Mouse (Mus musculus) liver, embryonic 14.5 days (tissue): ENCODE results near the gene Tom1l2. TPM values are rescaled to one million over a fixed set of nuclear protein-coding genes. Genes with fewer than 3 reads are reported as not detected.
A peak's percentile ranks its signal among the peaks of the same experiment; 100 is the strongest.

ENCODE experiments used
- ATAC-seq: fragments of 200-750 bp; cut with Nextera tagmentation; 2 replicates; pipeline ENCODE4 v1.8.0; 2017; ENCODE audit warnings: moderate number of reproducible peaks, mild to moderate bottlenecking, moderate library complexity; ENCODE audit not compliant: insufficient read depth
- DNase-seq, 3 experiments: peaks; one replicate each; pipeline ENCODE4 v3.0.0-alpha.2; 2012 to 2013; ENCODE audit warnings: low read depth in 3 of 3, low spot score in 3 of 3
- H3K27ac ChIP-seq: fragments of 300-500 bp; sonication (generic); 2 replicates; pipeline ENCODE4 v1.5.1; 2014; ENCODE audit warnings: moderate library complexity, mild to moderate bottlenecking, control low read depth, inconsistent platforms
- H3K27me3 ChIP-seq: fragments of 300-500 bp; sonication (generic); 2 replicates; pipeline ENCODE4 v1.6.1; 2014; ENCODE audit warnings: mild to moderate bottlenecking, low read length, moderate library complexity; ENCODE audit not compliant: control insufficient read depth, insufficient read depth
- H3K36me3 ChIP-seq: fragments of 300-500 bp; sonication (generic); replicated peaks from 2 replicates; pipeline ENCODE4 v1.6.1; 2014; ENCODE audit warnings: low read depth; ENCODE audit not compliant: control insufficient read depth, insufficient read depth
- H3K4me1 ChIP-seq, 2 experiments: fragments of 200-500 bp in 1 of 2; fragments of 300-500 bp in 1 of 2; sonication (generic) in 1 of 2; replicated peaks; 2 replicates each; pipeline ENCODE4 v1.6.1; 2012 to 2014; ENCODE audit warnings: antibody characterized with exemption in 1 of 2, inconsistent platforms in 1 of 2, low read length in 1 of 2; ENCODE audit not compliant: control insufficient read depth in 2 of 2, insufficient read depth in 2 of 2
- H3K4me2 ChIP-seq: fragments of 300-500 bp; sonication (generic); 2 replicates; pipeline ENCODE4 v1.6.1; 2014; ENCODE audit warnings: low read depth, mild to moderate bottlenecking, control low read depth, moderate library complexity
- H3K4me3 ChIP-seq, 2 experiments: fragments of 200-500 bp in 1 of 2; fragments of 300-500 bp in 1 of 2; sonication (generic) in 1 of 2; 2 replicates each; pipeline ENCODE4 v1.5.1; 2012 to 2014; ENCODE audit warnings: low read depth in 2 of 2, low read length in 2 of 2, mild to moderate bottlenecking in 2 of 2, control low read depth in 1 of 2, inconsistent platforms in 1 of 2, moderate library complexity in 1 of 2; ENCODE audit not compliant: insufficient read depth in 1 of 2
- H3K9ac ChIP-seq: fragments of 300-500 bp; sonication (generic); replicated peaks from 2 replicates; pipeline ENCODE4 v1.6.1; 2014; ENCODE audit warnings: mild to moderate bottlenecking, control low read depth, moderate library complexity
- H3K9me3 ChIP-seq: fragments of 300-500 bp; sonication (generic); 2 replicates; pipeline ENCODE4 v1.6.1; 2016; ENCODE audit warnings: low read length, mixed read lengths; ENCODE audit not compliant: control insufficient read depth
- CTCF ChIP-seq: IDR thresholded peaks from 2 replicates; pipeline ENCODE4 v1.5.1; 2016; ENCODE audit warnings: antibody characterized with exemption, low read depth, control low read depth
- EP300 ChIP-seq: IDR thresholded peaks from 2 replicates; pipeline ENCODE4 v1.6.1; 2016; ENCODE audit warnings: antibody characterized with exemption, low read depth
- WGBS: fragments of 180-500 bp; shearing (Covaris S2); extraction: QIAGEN DNeasy Blood & Tissue Kit; methylation state at CpG from one replicate; pipeline ENCODE4 v1.1.7; 2014; ENCODE audit not compliant: insufficient replicate concordance; 5-methylcytosine and 5-hydroxymethylcytosine counted together
- polyA plus RNA-seq, 2 experiments: library from polyadenylated mRNA; depleted of rRNA in 1 of 2; stranded (reverse) in 1 of 2; unstranded in 1 of 2; fragments of >200 nt; fragmentation: Nextera tagmentation in 1 of 2; extraction: Ambion mirVana in 1 of 2; gene quantifications; 2 replicates each; pipeline versions ENCODE4 v1.2.1 to v1.2.3; 2012 to 2014

Tom1l2 gene
- polyA plus RNA-seq, 2 experiments, result 2.4 to 4.9 TPM

- H3K4me3 ChIP-seq, result no peak overlapping the region
- WGBS, result 41% methylated on average over 20 of the region's 20 CpGs
- ATAC-seq (peak; percentile 34), DNase-seq (no peak)
- no peak overlapping the region for H3K27ac ChIP-seq
- H3K27me3 ChIP-seq, result no peaks in the 10 kb centered on the region
- H3K4me2 ChIP-seq, result peak overlapping the region; percentile 18
- H3K9me3 ChIP-seq, result no peaks in the 10 kb centered on the region
- TF ChIP-seq CTCF (no peak), EP300 (no peak)
- peaks cover 5 to 21% of the 10 kb centered on the region in 2 experiments for H3K4me1 ChIP-seq
- no peaks in the 10 kb centered on the region; the same call in none of the 2 replicates for H3K36me3 ChIP-seq
- no peak overlapping the region for H3K9ac ChIP-seq
These were observed 167.1 kb downstream of the Tom1l2 start for GRCm38 (mm10) chr11:60185396-60186231.

- no peak for TF ChIP-seq EP300
- TF ChIP-seq CTCF, result no peak
- 28% methylated on average over 22 of the region's 22 CpGs for WGBS
- no peak overlapping the region for H3K9ac ChIP-seq
- no peaks in the 10 kb centered on the region for H3K27me3 ChIP-seq
- peak overlapping the region; percentile 30 for H3K4me2 ChIP-seq
- H3K36me3 ChIP-seq, result no peaks in the 10 kb centered on the region; the same call in 1 of the 2 replicates
- H3K27ac ChIP-seq, result no peak overlapping the region
- ATAC-seq (peak; percentile 41; the same call in 1 of the 2 replicates), DNase-seq (no peak)
- no peak overlapping the region for H3K4me3 ChIP-seq
- peaks cover 5 to 21% of the 10 kb centered on the region in 2 experiments for H3K4me1 ChIP-seq
- no peaks in the 10 kb centered on the region for H3K9me3 ChIP-seq
These were observed 168.1 kb downstream of the Tom1l2 start for GRCm38 (mm10) chr11:60184346-60185325.

GRCm38 (mm10) chr11:60182741-60183140 is 170.0 kb downstream of the Tom1l2 start:
- Histone ChIP-seq H3K4me1 (peaks cover 5 to 25% of the 10 kb centered on the region in 2 experiments), H3K4me3 (no peak overlapping the region), H3K27ac (no peak overlapping the region), H3K36me3 (no peaks in the 10 kb centered on the region; the same call in 1 of the 2 replicates), H3K9ac (no peak overlapping the region), H3K9me3 (no peaks in the 10 kb centered on the region), H3K4me2 (no peak overlapping the region), H3K27me3 (no peaks in the 10 kb centered on the region)
- TF ChIP-seq CTCF, result no peak
- TF ChIP-seq EP300, result no peak
- no peak for DNase-seq
- ATAC-seq, result no peak
- 54% methylated on average over 2 of the region's 2 CpGs for WGBS

GRCm38 (mm10) chr11:60182116-60182670 is 170.5 kb downstream of the Tom1l2 start:
- Histone ChIP-seq H3K9ac (no peak overlapping the region), H3K36me3 (no peaks in the 10 kb centered on the region; the same call in 1 of the 2 replicates), H3K27ac (no peak overlapping the region), H3K4me3 (no peak overlapping the region), H3K27me3 (no peaks in the 10 kb centered on the region), H3K4me2 (no peak overlapping the region), H3K4me1 (peaks cover 5 to 27% of the 10 kb centered on the region in 2 experiments), H3K9me3 (no peaks in the 10 kb centered on the region)
- 75% methylated on average over 12 of the region's 12 CpGs for WGBS
- DNase-seq (no peak), ATAC-seq (no peak)
- TF ChIP-seq CTCF (no peak), EP300 (no peak)
